Mouse (Mus musculus): ENCODE measurements at regions not wholly inside any gene's neighbourhood (a gene's known extent, or its start where the extent isn't known, plus 50 kb on each side); places are given as distances from the start of the nearest gene placed in this dataset.

- TF ChIP-seq CTCF (IDR thresholded peaks at IDR 0.05; ENCODE audit: low read depth) = peak; percentile 48
- TF ChIP-seq EP300 (IDR thresholded peaks at IDR 0.05; ENCODE audit: low read depth) = no peak
Observed at GRCm38 (mm10) chr10:102735207-102735606, 223.2 kb downstream of the Rassf9 start.
